Mouse (Mus musculus) lung, adult 18-20 months (tissue): ENCODE measurements at regions not wholly inside any gene's neighbourhood (a gene's known extent, or its start where the extent isn't known, plus 50 kb on each side); places are given as distances from the start of the nearest gene placed in this dataset.

Experiments used
- DNase-seq, 2 experiments: peaks; one replicate each; pipeline ENCODE4 v3.0.0; 2022; ENCODE audit warnings: mixed read lengths in 2 of 2

DNA sequence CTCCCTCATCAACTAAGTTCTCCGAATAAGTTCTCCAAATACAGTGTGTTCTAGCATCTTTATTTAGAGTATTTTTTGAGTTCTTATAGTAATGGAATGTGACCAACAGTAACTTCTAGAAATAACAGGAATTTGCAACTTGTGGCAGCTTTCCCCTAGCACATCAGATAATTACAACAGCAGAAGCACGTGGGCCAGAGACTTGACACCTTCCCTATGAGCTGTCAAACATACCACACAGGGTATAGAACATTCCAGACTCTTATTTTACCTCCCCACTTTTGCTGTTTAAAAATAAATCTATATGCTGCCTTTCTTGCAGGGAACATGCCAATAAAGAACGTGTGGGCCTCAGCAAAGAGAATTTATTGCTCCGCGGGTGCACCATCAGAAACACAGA lies 77.4 kb upstream of the Commd8 start:
- no peak for DNase-seq

DNA sequence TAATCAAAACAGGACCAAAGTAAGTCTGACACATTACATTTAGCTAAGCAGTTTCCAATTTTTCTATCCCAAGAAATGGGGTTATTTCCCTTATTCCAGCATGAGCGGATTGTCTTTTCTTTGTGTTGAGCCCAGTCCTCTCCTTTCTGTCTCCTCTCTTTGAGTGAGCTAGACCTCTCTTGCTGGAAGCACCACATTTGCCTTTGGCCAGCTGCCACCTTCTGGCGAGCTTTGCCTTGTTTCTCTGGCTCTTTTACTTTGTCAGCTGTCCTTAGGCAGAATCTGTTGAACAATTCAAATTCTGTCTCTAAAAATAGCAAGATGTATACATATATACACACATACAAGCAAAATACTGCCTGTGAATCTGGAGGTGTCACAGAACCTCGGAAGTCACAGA lies 76.1 kb upstream of the Commd8 start:
- DNase-seq = peak; percentile 53 to 65

DNA sequence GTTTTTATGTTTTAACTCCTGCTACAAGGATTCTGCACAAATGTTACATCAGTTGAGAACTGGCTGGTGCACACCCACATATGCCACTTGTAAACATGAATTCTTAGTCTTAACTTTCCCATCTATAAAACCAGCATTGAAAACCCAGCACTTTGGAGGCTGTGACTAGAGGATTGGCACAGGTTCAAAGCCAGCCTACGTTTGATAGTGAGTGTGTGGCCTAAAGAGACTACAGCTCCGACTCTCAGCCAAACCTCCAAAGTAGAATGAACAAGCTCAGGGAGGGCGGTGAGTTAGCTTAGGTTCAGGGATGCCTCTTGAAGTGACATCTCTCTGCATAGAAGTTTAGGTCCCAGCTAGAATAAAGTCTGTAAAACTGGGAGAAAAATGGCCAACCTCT lies 75.0 kb upstream of the Commd8 start:
- DNase-seq = no peak

- no peak for DNase-seq
These were observed 73.5 kb upstream of the Commd8 start for GRCm38 (mm10) chr5:72241451-72241850.

DNA sequence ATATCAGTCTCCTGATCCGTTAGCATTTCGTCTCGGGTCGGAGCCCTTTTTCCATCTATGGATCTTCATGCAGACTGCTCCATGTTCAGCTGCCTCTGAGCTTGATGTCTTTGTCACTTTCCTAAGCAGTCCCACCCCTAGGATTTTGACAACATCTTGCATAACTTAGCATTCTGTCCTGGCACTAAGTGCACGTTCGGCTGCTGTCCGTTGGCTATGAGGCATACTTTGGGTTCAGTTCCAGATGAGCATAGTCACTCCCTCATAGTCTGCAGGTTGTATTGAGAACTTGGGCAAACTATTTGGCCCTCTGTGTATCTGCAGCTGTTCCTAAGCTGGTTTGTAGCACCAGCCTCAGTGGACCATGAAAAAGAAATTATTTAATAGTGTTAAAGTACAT lies 72.3 kb upstream of the Commd8 start:
- peak in 1 of 2 experiments; percentile 10 for DNase-seq

GRCm38 (mm10) chr5:72227002-72227401 lies 59.0 kb upstream of the Commd8 start:
- no peak for DNase-seq

- no peak for DNase-seq
These were observed 57.7 kb upstream of the Commd8 start for GRCm38 (mm10) chr5:72225576-72226298.

- no peak for DNase-seq
These were observed 57.1 kb upstream of the Commd8 start for GRCm38 (mm10) chr5:72225056-72225455.

DNA sequence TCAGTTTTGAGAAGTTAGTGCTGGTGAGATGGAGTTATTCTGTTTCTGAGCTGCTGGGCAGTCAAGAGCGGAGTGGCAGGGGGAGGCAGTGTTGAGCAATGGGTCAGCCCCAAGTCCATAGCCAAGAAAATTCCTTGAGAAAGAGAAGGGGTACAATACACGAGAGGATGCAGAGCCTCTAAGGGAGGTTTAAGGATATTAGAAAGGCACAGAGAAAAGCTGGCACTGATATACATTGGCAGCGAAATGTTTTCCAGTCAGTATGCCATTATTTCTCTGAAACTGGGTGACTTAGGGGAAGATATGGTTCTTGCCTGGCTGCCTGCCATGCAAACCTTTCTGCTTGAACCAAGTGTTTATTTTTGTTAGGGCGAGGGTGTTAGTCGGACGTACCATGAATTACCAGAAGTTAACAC lies 56.6 kb upstream of the Commd8 start:
- peak; percentile 62 to 65 for DNase-seq

GRCm38 (mm10) chr5:72222902-72223301 lies 54.9 kb upstream of the Commd8 start:
- peak in 1 of 2 experiments; percentile 24 for DNase-seq

DNA sequence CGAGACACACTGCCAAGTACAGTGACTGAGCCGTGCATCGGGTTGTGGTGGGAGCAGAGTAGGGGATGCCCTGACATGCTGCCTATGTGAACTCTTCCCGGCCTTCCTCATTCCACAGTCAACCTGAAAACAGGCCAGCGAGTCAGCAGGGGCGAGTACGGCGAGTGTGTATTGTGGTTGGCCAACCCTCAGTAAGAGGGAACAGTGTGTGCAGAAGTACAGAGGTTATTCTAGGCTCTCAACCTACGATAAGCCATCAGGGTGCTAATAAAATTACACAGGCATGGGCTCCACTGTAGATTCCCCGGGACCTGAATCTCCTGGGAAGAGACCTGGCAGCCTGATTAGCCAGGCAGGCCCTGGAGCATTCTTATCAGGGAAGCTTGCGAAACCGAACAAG lies 51.7 kb upstream of the Commd8 start:
- peak; percentile 68 to 74 for DNase-seq

- DNase-seq = no peak
These were observed 51.3 kb upstream of the Commd8 start for GRCm38 (mm10) chr5:72219248-72219647.
